Mouse (Mus musculus): ENCODE results near the gene Sash1.

- no peak for TF ChIP-seq POLR2A (IDR thresholded peaks at IDR 0.05; ENCODE audit: extremely low read depth, insufficient read depth, low read length)
- no peak for TF ChIP-seq CTCF (IDR thresholded peaks at IDR 0.05; ENCODE audit: low read depth, low read length)
Observed at GRCm38 (mm10) chr10:8928261-8928660, 42.4 kb upstream of the Sash1 start.

Measured in liver, adult 2 months (tissue).